Mouse (Mus musculus) heart, embryonic 16.5 days (tissue): Measurements from ENCODE around the gene Lrpap1. TPM values are rescaled to one million over a fixed set of nuclear protein-coding genes. Genes with fewer than 3 reads are reported as not detected.
A peak's percentile ranks its signal among the peaks of the same experiment; 100 is the strongest.

ENCODE experiments used
- ATAC-seq: fragments of 200-750 bp; cut with Nextera tagmentation; replicated peaks from 2 replicates; pipeline ENCODE4 v1.8.0; 2017; ENCODE audit warnings: moderate number of reproducible peaks; ENCODE audit not compliant: insufficient read depth, low FRiP score; ENCODE audit errors: extremely low read depth
- H3K27ac ChIP-seq: fragments of 300-500 bp; sonication (generic); 2 replicates; pipeline ENCODE4 v1.5.1; 2014; ENCODE audit warnings: mild to moderate bottlenecking, low read length, control low read depth, moderate library complexity
- H3K27me3 ChIP-seq: fragments of 300-500 bp; sonication (generic); 2 replicates; pipeline ENCODE4 v1.6.1; 2014; ENCODE audit warnings: low read length, mixed read lengths; ENCODE audit not compliant: control insufficient read depth, insufficient read depth
- H3K36me3 ChIP-seq: fragments of 300-500 bp; sonication (generic); 2 replicates; pipeline ENCODE4 v1.6.1; 2014; ENCODE audit not compliant: control insufficient read depth, insufficient read depth
- H3K4me1 ChIP-seq: fragments of 300-500 bp; sonication (generic); 2 replicates; pipeline ENCODE4 v1.6.1; 2014; ENCODE audit warnings: low read length, mixed read lengths; ENCODE audit not compliant: control insufficient read depth, insufficient read depth
- H3K4me2 ChIP-seq: fragments of 300-500 bp; sonication (generic); 2 replicates; pipeline ENCODE4 v1.6.1; 2014; ENCODE audit warnings: low read depth, mild to moderate bottlenecking, control low read depth, low read length
- H3K4me3 ChIP-seq: fragments of 300-500 bp; sonication (generic); 2 replicates; pipeline ENCODE4 v1.5.1; 2014; ENCODE audit warnings: mild to moderate bottlenecking, control low read depth, low read length
- H3K9ac ChIP-seq: fragments of 300-500 bp; sonication (generic); 2 replicates; pipeline ENCODE4 v1.6.1; 2014; ENCODE audit warnings: low read length, control low read depth
- H3K9me3 ChIP-seq: fragments of 300-500 bp; sonication (generic); replicated peaks from 2 replicates; pipeline ENCODE4 v1.6.1; 2016; ENCODE audit warnings: low read length; ENCODE audit not compliant: control insufficient read depth
- WGBS: fragments of 180-500 bp; shearing (Covaris S2); extraction: QIAGEN DNeasy Blood & Tissue Kit; methylation state at CpG from one replicate; pipeline ENCODE4 v1.1.7; 2014; 5-methylcytosine and 5-hydroxymethylcytosine counted together
- polyA plus RNA-seq: library from polyadenylated mRNA; unstranded; fragments of >200 nt; fragmentation: Nextera tagmentation; extraction: Ambion mirVana; gene quantifications from 2 replicates; pipeline ENCODE4 v1.2.1, GENCODE M21; 2015

Gene Lrpap1
- polyA plus RNA-seq, 1 experiment from 2014 or later, result 131 TPM

DNA sequence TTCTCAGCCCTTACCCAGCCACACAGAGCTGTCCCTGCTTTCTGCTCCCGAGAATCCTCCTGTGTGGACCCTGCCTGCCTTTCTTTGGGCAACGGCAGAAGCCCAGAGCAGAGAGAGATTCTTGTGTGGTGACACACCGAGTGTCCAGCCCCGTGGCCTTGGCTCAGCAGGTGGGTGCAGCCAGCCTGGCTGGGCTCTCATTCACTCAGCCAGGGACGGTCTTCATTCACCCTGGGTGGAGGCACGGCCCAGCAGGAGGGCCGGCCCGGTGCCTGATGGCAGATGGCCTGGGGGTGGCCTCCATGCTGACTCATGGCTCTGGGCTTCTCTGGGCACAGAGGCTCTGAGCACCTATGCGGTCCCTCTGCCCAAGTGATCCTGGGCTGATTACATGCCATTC lies 31.6 kb downstream of the Lrpap1 start:
- H3K4me2 ChIP-seq, result no peak overlapping the region
- no peak for ATAC-seq
- no peaks in the 10 kb centered on the region for H3K27me3 ChIP-seq
- no peaks in the 10 kb centered on the region for H3K9me3 ChIP-seq
- H3K27ac ChIP-seq, result no peak overlapping the region
- peaks cover 4% of the 10 kb centered on the region; the same call in 1 of the 2 replicates for H3K36me3 ChIP-seq
- no peak overlapping the region for H3K4me3 ChIP-seq
- H3K9ac ChIP-seq, result no peak overlapping the region
- H3K4me1 ChIP-seq, result no peaks in the 10 kb centered on the region
- WGBS, result 60% methylated on average over 9 of the region's 9 CpGs

DNA sequence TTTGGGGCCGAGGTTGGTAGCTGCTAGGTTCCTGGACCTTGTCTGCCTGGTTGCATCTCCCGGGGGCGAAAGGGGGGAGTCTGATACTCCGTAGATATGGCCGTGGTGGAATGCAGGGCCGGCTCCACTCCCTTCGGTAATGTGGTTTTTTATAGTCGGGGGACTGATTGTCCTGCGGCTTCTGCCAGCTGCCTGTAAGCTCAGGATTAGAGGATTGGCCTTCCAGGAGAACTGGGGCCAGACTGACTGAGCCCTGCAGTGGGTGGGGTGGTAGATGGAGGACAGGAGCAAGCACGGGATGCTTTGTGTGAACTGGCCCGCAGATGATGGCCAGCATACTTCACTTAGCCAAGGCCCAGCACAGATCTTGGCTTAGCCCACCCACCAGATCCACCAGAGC lies 32.3 kb downstream of the Lrpap1 start:
- H3K4me1 ChIP-seq, result no peaks in the 10 kb centered on the region
- no peak for ATAC-seq
- no peaks in the 10 kb centered on the region for H3K9me3 ChIP-seq
- H3K4me2 ChIP-seq, result no peak overlapping the region
- H3K27me3 ChIP-seq, result no peaks in the 10 kb centered on the region
- WGBS, result 59% methylated on average over 11 of the region's 11 CpGs
- no peak overlapping the region for H3K4me3 ChIP-seq
- no peak overlapping the region for H3K9ac ChIP-seq
- H3K27ac ChIP-seq, result no peak overlapping the region
- peaks cover 4% of the 10 kb centered on the region; the same call in 1 of the 2 replicates for H3K36me3 ChIP-seq

GRCm38 (mm10) chr5:35071855-35072254 lies 33.7 kb downstream of the Lrpap1 start:
- Histone ChIP-seq H3K4me1 (no peaks in the 10 kb centered on the region), H3K9ac (no peak overlapping the region), H3K9me3 (no peaks in the 10 kb centered on the region), H3K36me3 (no peaks in the 10 kb centered on the region), H3K4me2 (no peak overlapping the region), H3K27me3 (no peaks in the 10 kb centered on the region), H3K4me3 (no peak overlapping the region), H3K27ac (no peak overlapping the region)
- ATAC-seq, result no peak
- WGBS, result 86% methylated on average over 6 of the region's 6 CpGs

DNA sequence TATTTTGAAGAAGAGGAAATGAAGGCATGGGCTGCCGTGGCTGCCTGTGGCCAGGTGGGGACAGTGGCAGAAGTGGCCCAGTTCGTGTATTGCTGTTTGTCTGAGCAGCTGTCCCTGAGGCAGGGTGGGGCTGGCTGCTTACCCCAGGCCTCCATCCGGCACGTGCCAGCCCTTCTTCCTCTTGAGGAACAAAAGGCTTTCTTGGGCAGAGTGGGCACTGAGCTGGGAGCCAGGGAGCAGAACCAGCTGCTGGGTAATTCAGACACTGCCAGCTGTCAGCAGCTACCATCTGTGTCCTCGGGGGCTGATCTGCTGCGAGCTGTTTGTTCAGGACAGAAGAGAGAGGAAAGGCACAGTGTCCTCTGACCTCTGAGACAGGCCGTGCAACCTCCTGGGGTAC lies 34.6 kb downstream of the Lrpap1 start:
- no peak overlapping the region for H3K9ac ChIP-seq
- H3K4me3 ChIP-seq, result no peak overlapping the region
- no peaks in the 10 kb centered on the region for H3K36me3 ChIP-seq
- no peak overlapping the region for H3K4me2 ChIP-seq
- no peaks in the 10 kb centered on the region for H3K27me3 ChIP-seq
- no peak overlapping the region for H3K27ac ChIP-seq
- no peaks in the 10 kb centered on the region for H3K4me1 ChIP-seq
- WGBS, result 64% methylated on average over 7 of the region's 7 CpGs
- H3K9me3 ChIP-seq, result no peaks in the 10 kb centered on the region
- no peak for ATAC-seq

- no peak for ATAC-seq
- Histone ChIP-seq H3K27ac (no peak overlapping the region), H3K9me3 (no peaks in the 10 kb centered on the region), H3K4me2 (no peak overlapping the region), H3K36me3 (no peaks in the 10 kb centered on the region), H3K4me1 (no peaks in the 10 kb centered on the region), H3K4me3 (no peak overlapping the region), H3K9ac (no peak overlapping the region), H3K27me3 (no peaks in the 10 kb centered on the region)
- WGBS, result 82% methylated on average over 8 of the region's 8 CpGs
Measured at GRCm38 (mm10) chr5:35070314-35070713, 35.3 kb downstream of the Lrpap1 start.

- no peak overlapping the region for H3K27ac ChIP-seq
- H3K4me1 ChIP-seq, result no peaks in the 10 kb centered on the region
- no peak overlapping the region for H3K4me2 ChIP-seq
- no peaks in the 10 kb centered on the region for H3K9me3 ChIP-seq
- H3K4me3 ChIP-seq, result no peak overlapping the region
- H3K9ac ChIP-seq, result no peak overlapping the region
- WGBS, result 93% methylated on average over 2 of the region's 2 CpGs
- H3K27me3 ChIP-seq, result no peaks in the 10 kb centered on the region
- ATAC-seq, result no peak
- no peaks in the 10 kb centered on the region for H3K36me3 ChIP-seq
Measured at GRCm38 (mm10) chr5:35069841-35070240, 35.7 kb downstream of the Lrpap1 start.

GRCm38 (mm10) chr5:35060098-35060497 lies 45.5 kb downstream of the Lrpap1 start:
- no peaks in the 10 kb centered on the region for H3K36me3 ChIP-seq
- WGBS, result 30% methylated on average over 3 of the region's 3 CpGs
- H3K9ac ChIP-seq, result peak overlapping the region; percentile 42; the same call in 1 of the 2 replicates
- H3K9me3 ChIP-seq, result no peaks in the 10 kb centered on the region
- peaks cover 3% of the 10 kb centered on the region; the same call in 1 of the 2 replicates for H3K27me3 ChIP-seq
- peak; percentile 43 for ATAC-seq
- H3K4me2 ChIP-seq, result peak overlapping the region; percentile 16; the same call in 1 of the 2 replicates
- no peak overlapping the region for H3K4me3 ChIP-seq
- peaks cover 28% of the 10 kb centered on the region for H3K4me1 ChIP-seq
- peak overlapping the region; percentile 77 for H3K27ac ChIP-seq

DNA sequence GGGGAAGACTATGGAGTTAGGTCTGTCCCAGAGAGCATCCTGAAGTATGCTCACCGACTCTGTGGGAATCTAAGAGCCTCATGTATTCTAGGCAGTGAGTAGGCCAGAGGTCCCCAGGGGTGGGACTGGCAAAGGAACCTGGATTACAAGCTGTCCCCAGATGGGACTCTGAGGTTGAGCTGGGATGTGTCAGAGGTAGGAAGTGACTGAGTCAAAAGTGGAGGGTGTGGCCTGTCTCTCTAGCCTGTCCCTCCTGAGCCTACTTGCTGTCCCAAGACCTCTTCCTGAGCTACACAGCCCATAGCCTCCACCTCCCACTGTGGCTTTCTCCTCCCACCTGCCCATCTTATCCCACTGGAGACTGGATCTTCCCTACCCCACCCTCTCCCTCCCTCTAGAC lies 47.4 kb downstream of the Lrpap1 start:
- Histone ChIP-seq H3K36me3 (no peaks in the 10 kb centered on the region), H3K4me3 (peak overlapping the region; percentile 61), H3K9ac (peak overlapping the region; percentile 82), H3K27ac (no peak overlapping the region), H3K4me1 (peaks cover 28% of the 10 kb centered on the region), H3K4me2 (peak overlapping the region; percentile 70), H3K27me3 (peaks cover 3% of the 10 kb centered on the region; the same call in 1 of the 2 replicates), H3K9me3 (no peaks in the 10 kb centered on the region)
- ATAC-seq, result no peak
- 58% methylated on average over 1 of the region's 1 CpGs for WGBS

GRCm38 (mm10) chr5:35057582-35057981 lies 48.0 kb downstream of the Lrpap1 start:
- 18% methylated on average over 4 of the region's 4 CpGs for WGBS
- Histone ChIP-seq H3K27ac (no peak overlapping the region), H3K9ac (peak overlapping the region; percentile 82), H3K4me3 (peak overlapping the region; percentile 61), H3K4me2 (peak overlapping the region; percentile 70), H3K4me1 (peaks cover 28% of the 10 kb centered on the region), H3K36me3 (no peaks in the 10 kb centered on the region), H3K27me3 (peaks cover 3% of the 10 kb centered on the region; the same call in 1 of the 2 replicates), H3K9me3 (no peaks in the 10 kb centered on the region)
- no peak for ATAC-seq
